Mouse (Mus musculus): Measurements from ENCODE around the gene Cdon. TPM values are rescaled to one million over a fixed set of nuclear protein-coding genes. Genes with fewer than 3 reads are reported as not detected.

Cdon gene
- polyA plus RNA-seq, 1 experiment from 2014 or later = 10.5 TPM

- DNase-seq (ENCODE audit: low spot score) (peak; percentile 90), ATAC-seq (peak; percentile 94)
- Histone ChIP-seq H3K4me2 (ENCODE audit: low read length) (no peak overlapping the region), H3K4me1 (ENCODE audit: control insufficient read depth, insufficient read depth, low read length) (no peaks in the 10 kb centered on the region), H3K36me3 (ENCODE audit: control insufficient read depth, insufficient read depth, low read length) (no peaks in the 10 kb centered on the region), H3K9ac (ENCODE audit: low read length) (no peak overlapping the region), H3K27me3 (replicated peaks; ENCODE audit: control insufficient read depth, insufficient read depth, low read length) (0 out of 2 replicates have a peak, but pooled peaks cover 2% of the 10 kb centered on the region), H3K27ac (ENCODE audit: low read depth, low read length) (no peak overlapping the region), H3K9me3 (replicated peaks; ENCODE audit: control insufficient read depth, low read length) (no peaks in the 10 kb centered on the region), H3K4me3 (ENCODE audit: low read depth, low read length) (no peak overlapping the region)
- WGBS = 6% methylated on average over 2 of the region's 2 CpGs
Observed at GRCm38 (mm10) chr9:35535110-35535509, 114.2 kb downstream of the Cdon start.

GRCm38 (mm10) chr9:35535876-35536275, 114.9 kb downstream of the Cdon start:
- Histone ChIP-seq H3K4me2 (ENCODE audit: low read length) (no peak overlapping the region), H3K4me1 (ENCODE audit: control insufficient read depth, insufficient read depth, low read length) (no peaks in the 10 kb centered on the region), H3K9ac (ENCODE audit: low read length) (no peak overlapping the region), H3K4me3 (ENCODE audit: low read depth, low read length) (no peak overlapping the region), H3K9me3 (replicated peaks; ENCODE audit: control insufficient read depth, low read length) (no peaks in the 10 kb centered on the region), H3K27me3 (replicated peaks; ENCODE audit: control insufficient read depth, insufficient read depth, low read length) (0 out of 2 replicates have a peak, but pooled peaks cover 2% of the 10 kb centered on the region), H3K36me3 (ENCODE audit: control insufficient read depth, insufficient read depth, low read length) (no peaks in the 10 kb centered on the region), H3K27ac (ENCODE audit: low read depth, low read length) (no peak overlapping the region)
- 86% methylated on average over 4 of the region's 4 CpGs for WGBS
- no peak for ATAC-seq
- no peak for DNase-seq (ENCODE audit: low spot score)

- WGBS = 77% methylated on average over 13 of the region's 13 CpGs
- no peak overlapping the region for H3K4me2 ChIP-seq (ENCODE audit: low read length)
- no peak overlapping the region for H3K4me3 ChIP-seq (ENCODE audit: low read depth, low read length)
- no peak overlapping the region for H3K27ac ChIP-seq (ENCODE audit: low read depth, low read length)
- ATAC-seq (no peak), DNase-seq (ENCODE audit: low spot score) (peak; percentile 29)
- no peaks in the 10 kb centered on the region for H3K27me3 ChIP-seq (replicated peaks; ENCODE audit: control insufficient read depth, insufficient read depth, low read length)
- no peaks in the 10 kb centered on the region for H3K4me1 ChIP-seq (ENCODE audit: control insufficient read depth, insufficient read depth, low read length)
- no peaks in the 10 kb centered on the region for H3K9me3 ChIP-seq (replicated peaks; ENCODE audit: control insufficient read depth, low read length)
- H3K36me3 ChIP-seq (ENCODE audit: control insufficient read depth, insufficient read depth, low read length) = no peaks in the 10 kb centered on the region
- no peak overlapping the region for H3K9ac ChIP-seq (ENCODE audit: low read length)
Observed at GRCm38 (mm10) chr9:35539001-35539750, 118.2 kb downstream of the Cdon start.

GRCm38 (mm10) chr9:35541024-35541423, 120.1 kb downstream of the Cdon start:
- Histone ChIP-seq H3K27me3 (replicated peaks; ENCODE audit: control insufficient read depth, insufficient read depth, low read length) (no peaks in the 10 kb centered on the region), H3K27ac (ENCODE audit: low read depth, low read length) (no peak overlapping the region), H3K4me1 (ENCODE audit: control insufficient read depth, insufficient read depth, low read length) (no peaks in the 10 kb centered on the region), H3K9ac (ENCODE audit: low read length) (no peak overlapping the region), H3K36me3 (ENCODE audit: control insufficient read depth, insufficient read depth, low read length) (0 out of 2 replicates have a peak, but pooled peaks cover 3% of the 10 kb centered on the region), H3K4me2 (ENCODE audit: low read length) (no peak overlapping the region), H3K4me3 (ENCODE audit: low read depth, low read length) (no peak overlapping the region), H3K9me3 (replicated peaks; ENCODE audit: control insufficient read depth, low read length) (no peaks in the 10 kb centered on the region)
- DNase-seq (ENCODE audit: low spot score) (no peak), ATAC-seq (no peak)
- 89% methylated on average over 5 of the region's 5 CpGs for WGBS

- no peak overlapping the region for H3K4me3 ChIP-seq (ENCODE audit: low read depth, low read length)
- no peaks in the 10 kb centered on the region for H3K9me3 ChIP-seq (replicated peaks; ENCODE audit: control insufficient read depth, low read length)
- no peak overlapping the region for H3K9ac ChIP-seq (ENCODE audit: low read length)
- 0 out of 2 replicates have a peak, but pooled peaks cover 5% of the 10 kb centered on the region for H3K36me3 ChIP-seq (ENCODE audit: control insufficient read depth, insufficient read depth, low read length)
- peak; percentile 92 for DNase-seq (ENCODE audit: low spot score)
- H3K4me1 ChIP-seq (ENCODE audit: control insufficient read depth, insufficient read depth, low read length) = no peaks in the 10 kb centered on the region
- no peaks in the 10 kb centered on the region for H3K27me3 ChIP-seq (replicated peaks; ENCODE audit: control insufficient read depth, insufficient read depth, low read length)
- H3K27ac ChIP-seq (ENCODE audit: low read depth, low read length) = no peak overlapping the region
- ATAC-seq = peak; percentile 87
- H3K4me2 ChIP-seq (ENCODE audit: low read length) = no peak overlapping the region
- 7% methylated on average over 6 of the region's 6 CpGs for WGBS
Observed at GRCm38 (mm10) chr9:35541488-35541887, 120.6 kb downstream of the Cdon start.

GRCm38 (mm10) chr9:35541941-35542340, 121.0 kb downstream of the Cdon start:
- Histone ChIP-seq H3K9ac (ENCODE audit: low read length) (no peak overlapping the region), H3K36me3 (ENCODE audit: control insufficient read depth, insufficient read depth, low read length) (0 out of 2 replicates have a peak, but pooled peaks cover 5% of the 10 kb centered on the region), H3K27me3 (replicated peaks; ENCODE audit: control insufficient read depth, insufficient read depth, low read length) (no peaks in the 10 kb centered on the region), H3K4me2 (ENCODE audit: low read length) (no peak overlapping the region), H3K4me3 (ENCODE audit: low read depth, low read length) (no peak overlapping the region), H3K27ac (ENCODE audit: low read depth, low read length) (no peak overlapping the region), H3K9me3 (replicated peaks; ENCODE audit: control insufficient read depth, low read length) (no peaks in the 10 kb centered on the region), H3K4me1 (ENCODE audit: control insufficient read depth, insufficient read depth, low read length) (no peaks in the 10 kb centered on the region)
- no peak for DNase-seq (ENCODE audit: low spot score)
- ATAC-seq = no peak
- 68% methylated on average over 6 of the region's 6 CpGs for WGBS

GRCm38 (mm10) chr9:35543099-35543860, 122.4 kb downstream of the Cdon start:
- H3K4me1 ChIP-seq (ENCODE audit: control insufficient read depth, insufficient read depth, low read length) = no peaks in the 10 kb centered on the region
- H3K27me3 ChIP-seq (replicated peaks; ENCODE audit: control insufficient read depth, insufficient read depth, low read length) = no peaks in the 10 kb centered on the region
- ATAC-seq (no peak), DNase-seq (ENCODE audit: low spot score) (no peak)
- H3K27ac ChIP-seq (ENCODE audit: low read depth, low read length) = no peak overlapping the region
- no peak overlapping the region for H3K4me3 ChIP-seq (ENCODE audit: low read depth, low read length)
- H3K9ac ChIP-seq (ENCODE audit: low read length) = no peak overlapping the region
- 89% methylated on average over 14 of the region's 14 CpGs for WGBS
- H3K4me2 ChIP-seq (ENCODE audit: low read length) = no peak overlapping the region
- no peaks in the 10 kb centered on the region for H3K9me3 ChIP-seq (replicated peaks; ENCODE audit: control insufficient read depth, low read length)
- H3K36me3 ChIP-seq (ENCODE audit: control insufficient read depth, insufficient read depth, low read length) = 0 out of 2 replicates have a peak, but pooled peaks cover 7% of the 10 kb centered on the region

GRCm38 (mm10) chr9:35544666-35545065, 123.7 kb downstream of the Cdon start:
- ATAC-seq (no peak), DNase-seq (ENCODE audit: low spot score) (no peak)
- H3K27me3 ChIP-seq (replicated peaks; ENCODE audit: control insufficient read depth, insufficient read depth, low read length) = no peaks in the 10 kb centered on the region
- no peak overlapping the region for H3K4me3 ChIP-seq (ENCODE audit: low read depth, low read length)
- WGBS = 86% methylated on average over 2 of the region's 2 CpGs
- 0 out of 2 replicates have a peak, but pooled peaks cover 8% of the 10 kb centered on the region for H3K36me3 ChIP-seq (ENCODE audit: control insufficient read depth, insufficient read depth, low read length)
- H3K4me1 ChIP-seq (ENCODE audit: control insufficient read depth, insufficient read depth, low read length) = no peaks in the 10 kb centered on the region
- no peak overlapping the region for H3K4me2 ChIP-seq (ENCODE audit: low read length)
- H3K27ac ChIP-seq (ENCODE audit: low read depth, low read length) = no peak overlapping the region
- no peaks in the 10 kb centered on the region for H3K9me3 ChIP-seq (replicated peaks; ENCODE audit: control insufficient read depth, low read length)
- no peak overlapping the region for H3K9ac ChIP-seq (ENCODE audit: low read length)

- no peak for ATAC-seq
- WGBS = 75% methylated on average over 12 of the region's 12 CpGs
- Histone ChIP-seq H3K4me2 (ENCODE audit: low read length) (no peak overlapping the region), H3K4me3 (ENCODE audit: low read depth, low read length) (no peak overlapping the region), H3K9ac (ENCODE audit: low read length) (no peak overlapping the region), H3K27me3 (replicated peaks; ENCODE audit: control insufficient read depth, insufficient read depth, low read length) (no peaks in the 10 kb centered on the region), H3K36me3 (ENCODE audit: control insufficient read depth, insufficient read depth, low read length) (0 out of 2 replicates have a peak, but pooled peaks cover 8% of the 10 kb centered on the region), H3K4me1 (ENCODE audit: control insufficient read depth, insufficient read depth, low read length) (no peaks in the 10 kb centered on the region), H3K9me3 (replicated peaks; ENCODE audit: control insufficient read depth, low read length) (no peaks in the 10 kb centered on the region), H3K27ac (ENCODE audit: low read depth, low read length) (no peak overlapping the region)
- DNase-seq (ENCODE audit: low spot score) = no peak
Observed at GRCm38 (mm10) chr9:35545704-35546103, 124.8 kb downstream of the Cdon start.
